Mouse (Mus musculus) liver, adult 2 months (tissue): ENCODE results near the gene Cryzl2. TPM values are rescaled to one million over a fixed set of nuclear protein-coding genes. Genes with fewer than 3 reads are reported as not detected.
A peak's percentile ranks its signal among the peaks of the same experiment; 100 is the strongest.

Experiments
- DNase-seq: peaks from one replicate; pipeline ENCODE4 v3.0.0-alpha.2; 2011; ENCODE audit warnings: low read depth, low spot score; ENCODE audit errors: extremely low read depth
- H3K27ac ChIP-seq: fragments of 200-500 bp; replicated peaks from 2 replicates; pipeline ENCODE4 v1.5.1; 2012; ENCODE audit warnings: low read depth, mild to moderate bottlenecking, control low read depth, inconsistent platforms, low read length; ENCODE audit not compliant: insufficient read depth
- H3K27me3 ChIP-seq: fragments of 200-500 bp; 2 replicates; pipeline ENCODE4 v1.6.1; 2012; ENCODE audit warnings: mild to moderate bottlenecking, moderate library complexity, low read length, inconsistent platforms; ENCODE audit not compliant: control insufficient read depth, insufficient read depth
- H3K36me3 ChIP-seq: fragments of 200-500 bp; 2 replicates; pipeline ENCODE4 v1.6.1; 2012; ENCODE audit warnings: low read length, inconsistent platforms; ENCODE audit not compliant: control insufficient read depth, insufficient read depth
- H3K4me1 ChIP-seq: fragments of 200-500 bp; 2 replicates; pipeline ENCODE4 v1.6.1; 2011; ENCODE audit warnings: low read length; ENCODE audit not compliant: control insufficient read depth, insufficient read depth
- H3K4me3 ChIP-seq: fragments of 200-500 bp; 2 replicates; pipeline ENCODE4 v1.5.1; 2011; ENCODE audit warnings: low read depth, mild to moderate bottlenecking, control low read depth, low read length, moderate library complexity; ENCODE audit not compliant: insufficient read depth
- H3K79me2 ChIP-seq: fragments of 200-500 bp; 2 replicates; pipeline ENCODE4 v1.6.1; 2012; ENCODE audit warnings: inconsistent platforms, mild to moderate bottlenecking, low read length, moderate library complexity; ENCODE audit not compliant: control insufficient read depth, insufficient read depth
- H3K9ac ChIP-seq: fragments of 200-500 bp; 2 replicates; pipeline ENCODE4 v1.6.1; 2012; ENCODE audit warnings: low read depth, mild to moderate bottlenecking, control low read depth, inconsistent platforms, low read length
- CTCF ChIP-seq: fragments of 200-500 bp; IDR thresholded peaks from 2 replicates; pipeline ENCODE4 v1.5.1; 2011; ENCODE audit warnings: low read depth, low read length, control low read depth
- POLR2A ChIP-seq: fragments of 200-500 bp; IDR thresholded peaks from 2 replicates; pipeline ENCODE4 v1.6.1; 2011; ENCODE audit warnings: low read length, control low read depth; ENCODE audit not compliant: insufficient read depth; ENCODE audit errors: extremely low read depth
- WGBS: fragments of 180-500 bp; shearing (Covaris S2); methylation state at CpG from one replicate; pipeline ENCODE4 v1.1.7; 2018; 5-methylcytosine and 5-hydroxymethylcytosine counted together
- polyA plus RNA-seq: library from polyadenylated mRNA; depleted of rRNA; stranded (reverse); fragments of >200 nt; gene quantifications from 2 replicates; pipeline ENCODE4 v1.2.3, GENCODE M21; 2012
- total RNA-seq: library from RNA; depleted of rRNA; stranded (reverse); fragments of >200 nt; gene quantifications from 2 replicates; pipeline ENCODE4 v1.2.3, GENCODE M21; 2014

Gene Cryzl2
- total and polyA plus RNA-seq, 2 experiments: 22.7 to 31.0 TPM

GRCm38 (mm10) chr1:157435926-157436325 lies 22.5 kb upstream of the Cryzl2 start:
- no peak for TF ChIP-seq POLR2A
- TF ChIP-seq CTCF: no peak
- no peaks in the 10 kb centered on the region for H3K27me3 ChIP-seq
- H3K27ac ChIP-seq: no peak overlapping the region
- H3K4me1 ChIP-seq: no peaks in the 10 kb centered on the region
- no peaks in the 10 kb centered on the region for H3K79me2 ChIP-seq
- H3K4me3 ChIP-seq: no peak overlapping the region
- H3K9ac ChIP-seq: no peak overlapping the region
- DNase-seq: no peak
- WGBS: 82% methylated on average over 6 of the region's 6 CpGs
- H3K36me3 ChIP-seq: no peaks in the 10 kb centered on the region

- 89% methylated on average over 2 of the region's 2 CpGs for WGBS
- no peak overlapping the region for H3K27ac ChIP-seq
- no peaks in the 10 kb centered on the region for H3K27me3 ChIP-seq
- H3K9ac ChIP-seq: no peak overlapping the region
- H3K79me2 ChIP-seq: no peaks in the 10 kb centered on the region
- no peak for TF ChIP-seq CTCF
- TF ChIP-seq POLR2A: no peak
- H3K4me3 ChIP-seq: no peak overlapping the region
- H3K36me3 ChIP-seq: no peaks in the 10 kb centered on the region
- DNase-seq: no peak
- no peaks in the 10 kb centered on the region for H3K4me1 ChIP-seq
Measured at GRCm38 (mm10) chr1:157438290-157438689, 20.1 kb upstream of the Cryzl2 start.

GRCm38 (mm10) chr1:157439101-157439500 lies 19.3 kb upstream of the Cryzl2 start:
- WGBS: 92% methylated on average over 4 of the region's 4 CpGs
- no peak for TF ChIP-seq POLR2A
- Histone ChIP-seq H3K36me3 (no peaks in the 10 kb centered on the region), H3K27me3 (no peaks in the 10 kb centered on the region), H3K79me2 (no peaks in the 10 kb centered on the region), H3K4me1 (no peaks in the 10 kb centered on the region), H3K9ac (no peak overlapping the region), H3K27ac (no peak overlapping the region), H3K4me3 (no peak overlapping the region)
- no peak for DNase-seq

GRCm38 (mm10) chr1:157439973-157440641 lies 18.3 kb upstream of the Cryzl2 start:
- no peak overlapping the region for H3K9ac ChIP-seq
- WGBS: 32% methylated on average over 14 of the region's 14 CpGs
- no peaks in the 10 kb centered on the region for H3K4me1 ChIP-seq
- H3K79me2 ChIP-seq: no peaks in the 10 kb centered on the region
- H3K4me3 ChIP-seq: no peak overlapping the region
- H3K27me3 ChIP-seq: no peaks in the 10 kb centered on the region
- no peak overlapping the region for H3K27ac ChIP-seq
- H3K36me3 ChIP-seq: no peaks in the 10 kb centered on the region
- DNase-seq: no peak
- no peak for TF ChIP-seq POLR2A
- TF ChIP-seq CTCF: no peak

- no peak for TF ChIP-seq POLR2A
- TF ChIP-seq CTCF: no peak
- H3K9ac ChIP-seq: no peak overlapping the region
- no peak overlapping the region for H3K4me3 ChIP-seq
- DNase-seq: no peak
- 51% methylated on average over 14 of the region's 14 CpGs for WGBS
- H3K27ac ChIP-seq: peak overlapping the region; percentile 61
- H3K79me2 ChIP-seq: no peaks in the 10 kb centered on the region
- H3K36me3 ChIP-seq: no peaks in the 10 kb centered on the region
- peaks cover 4% of the 10 kb centered on the region; the same call in 1 of the 2 replicates for H3K4me1 ChIP-seq
- H3K27me3 ChIP-seq: no peaks in the 10 kb centered on the region
Measured at GRCm38 (mm10) chr1:157443026-157443722, 15.2 kb upstream of the Cryzl2 start.
